Mouse (Mus musculus) MEL (cell line): ENCODE measurements around the gene Bin2. TPM values are rescaled to one million over a fixed set of nuclear protein-coding genes. Genes with fewer than 3 reads are reported as not detected.

Source experiments
- DNase-seq: peaks from one replicate; pipeline ENCODE4 v3.0.0; 2011; ENCODE audit warnings: low read depth, low spot score
- H3K27ac ChIP-seq: 2 replicates; pipeline ENCODE4 v1.5.1; 2012; ENCODE audit warnings: low read depth, mild to moderate bottlenecking, control low read depth, low read length, moderate library complexity; ENCODE audit not compliant: control insufficient read depth
- H3K27me3 ChIP-seq, 2 experiments: fragments of 150-350 bp in 1 of 2; sonication (generic) in 1 of 2; 2 replicates each; pipeline ENCODE4 v1.6.1; 2012; ENCODE audit warnings: low read length in 2 of 2, mild to moderate bottlenecking in 2 of 2, improper control_type of control experiment in 1 of 2, moderate library complexity in 1 of 2; ENCODE audit not compliant: insufficient read depth in 2 of 2, control insufficient read depth in 1 of 2
- H3K36me3 ChIP-seq, 2 experiments: 2 replicates each; pipeline ENCODE4 v1.6.1; 2012 to 2014; ENCODE audit warnings: low read length in 2 of 2, improper control_type of control experiment in 1 of 2, inconsistent platforms in 1 of 2, mild to moderate bottlenecking in 1 of 2; ENCODE audit not compliant: insufficient read depth in 2 of 2, control insufficient read depth in 1 of 2
- H3K4me1 ChIP-seq, 2 experiments: fragments of 150-350 bp in 1 of 2; sonication (generic) in 1 of 2; 2 replicates each; pipeline ENCODE4 v1.6.1; 2012; ENCODE audit warnings: low read length in 2 of 2, improper control_type of control experiment in 1 of 2, mild to moderate bottlenecking in 1 of 2; ENCODE audit not compliant: insufficient read depth in 2 of 2, control insufficient read depth in 1 of 2
- H3K4me3 ChIP-seq, 2 experiments: fragments of 150-350 bp in 1 of 2; sonication (generic) in 1 of 2; 2 replicates each; pipeline ENCODE4 v1.5.1; 2012; ENCODE audit warnings: low read depth in 2 of 2, low read length in 2 of 2, mild to moderate bottlenecking in 2 of 2, moderate library complexity in 2 of 2, control low read depth in 1 of 2, improper control_type of control experiment in 1 of 2; ENCODE audit not compliant: control insufficient read depth in 1 of 2, insufficient read depth in 1 of 2
- H3K79me2 ChIP-seq: 2 replicates; pipeline ENCODE4 v1.6.1; 2012; ENCODE audit warnings: mild to moderate bottlenecking, low read length, moderate library complexity; ENCODE audit not compliant: control insufficient read depth, poor library complexity, insufficient read depth
- H3K9ac ChIP-seq: 2 replicates; pipeline ENCODE4 v1.6.1; 2012; ENCODE audit warnings: low read depth, mild to moderate bottlenecking, control low read depth, low read length, moderate library complexity; ENCODE audit not compliant: control insufficient read depth, poor library complexity, severe bottlenecking
- H3K9me3 ChIP-seq: fragments of 150-350 bp; sonication (generic); replicated peaks from 2 replicates; pipeline ENCODE4 v1.6.1; 2012; ENCODE audit warnings: mild to moderate bottlenecking, low read length, improper control_type of control experiment, moderate library complexity; ENCODE audit not compliant: insufficient read depth
- CHD1 ChIP-seq: IDR thresholded peaks from 2 replicates; pipeline ENCODE4 v1.6.1; 2012; ENCODE audit warnings: low read depth, mild to moderate bottlenecking, inconsistent platforms, low read length, improper control_type of control experiment
- CTCF ChIP-seq, 3 experiments: IDR thresholded peaks in 2 of 3; conservative IDR thresholded peaks in 1 of 3; 2 replicates each; pipeline ENCODE4 v1.5.1; 2011 to 2012; ENCODE audit warnings: low read length in 3 of 3, low read depth in 2 of 3, mild to moderate bottlenecking in 2 of 3, improper control_type of control experiment in 1 of 3, inconsistent platforms in 1 of 3, mixed read lengths in 1 of 3, moderate library complexity in 1 of 3; ENCODE audit not compliant: control insufficient read depth in 1 of 3, insufficient read depth in 1 of 3, poor library complexity in 1 of 3, severe bottlenecking in 1 of 3
- E2F4 ChIP-seq: IDR thresholded peaks from 2 replicates; pipeline ENCODE4 v1.6.1; 2011; ENCODE audit warnings: low read depth, low read length, improper control_type of control experiment, borderline replicate concordance
- EP300 ChIP-seq, 2 experiments: IDR thresholded peaks; 2 replicates each; pipeline ENCODE4 v1.6.1; 2011; ENCODE audit warnings: improper control_type of control experiment in 2 of 2, low read length in 2 of 2, low read depth in 1 of 2, mild to moderate bottlenecking in 1 of 2
- ETS1 ChIP-seq: IDR thresholded peaks from 2 replicates; pipeline ENCODE4 v1.6.1; 2012; ENCODE audit warnings: low read depth, mild to moderate bottlenecking, inconsistent platforms, low read length, improper control_type of control experiment, moderate library complexity
- GATA1 ChIP-seq: IDR thresholded peaks from 2 replicates; pipeline ENCODE4 v1.6.1; 2011; ENCODE audit warnings: low read depth, low read length, improper control_type of control experiment
- MAFK ChIP-seq: IDR thresholded peaks from 2 replicates; pipeline ENCODE4 v1.6.1; 2011; ENCODE audit warnings: low read depth, mild to moderate bottlenecking, low read length, improper control_type of control experiment, borderline replicate concordance
- MAX ChIP-seq: IDR thresholded peaks from 2 replicates; pipeline ENCODE4 v1.6.1; 2011; ENCODE audit warnings: low read length, improper control_type of control experiment
- MAZ ChIP-seq: IDR thresholded peaks from 2 replicates; pipeline ENCODE4 v1.6.1; 2012; ENCODE audit warnings: low read depth, mild to moderate bottlenecking, inconsistent platforms, low read length, improper control_type of control experiment
- MEF2A ChIP-seq: IDR thresholded peaks from 2 replicates; pipeline ENCODE4 v1.6.1; 2014; ENCODE audit warnings: low read depth, mild to moderate bottlenecking, inconsistent platforms, low read length, improper control_type of control experiment; ENCODE audit not compliant: poor library complexity, insufficient replicate concordance, severe bottlenecking; ENCODE audit errors: extremely low read depth
- MYC ChIP-seq: IDR thresholded peaks from 2 replicates; pipeline ENCODE4 v1.6.1; 2011; ENCODE audit warnings: low read depth, mild to moderate bottlenecking, low read length, improper control_type of control experiment, moderate library complexity
- NELFE ChIP-seq: IDR thresholded peaks from 2 replicates; pipeline ENCODE4 v1.6.1; 2011; ENCODE audit warnings: low read depth, low read length, improper control_type of control experiment
- POLR2A ChIP-seq, 2 experiments: IDR thresholded peaks; 2 replicates each; pipeline ENCODE4 v1.6.1; 2011 to 2012; ENCODE audit warnings: low read length in 2 of 2, mild to moderate bottlenecking in 2 of 2, control low read depth in 1 of 2, improper control_type of control experiment in 1 of 2, low read depth in 1 of 2, moderate library complexity in 1 of 2; ENCODE audit not compliant: control insufficient read depth in 1 of 2, insufficient read depth in 1 of 2, poor library complexity in 1 of 2
- POLR2AphosphoS2 ChIP-seq: IDR thresholded peaks from 2 replicates; pipeline ENCODE4 v1.6.1; 2011; ENCODE audit warnings: low read length, improper control_type of control experiment
- POLR2AphosphoS5 ChIP-seq: IDR thresholded peaks from 2 replicates; pipeline ENCODE4 v1.6.1; 2012; ENCODE audit warnings: low read depth, borderline replicate concordance, mild to moderate bottlenecking, inconsistent platforms, low read length, moderate library complexity, mixed read lengths
- RAD21 ChIP-seq: IDR thresholded peaks from 2 replicates; pipeline ENCODE4 v1.6.1; 2011; ENCODE audit warnings: mild to moderate bottlenecking, low read depth, low read length, improper control_type of control experiment
- TAL1 ChIP-seq: IDR thresholded peaks from 2 replicates; pipeline ENCODE4 v1.6.1; 2012; ENCODE audit warnings: mild to moderate bottlenecking, inconsistent platforms, low read length, moderate library complexity, mixed read lengths
- TBP ChIP-seq: IDR thresholded peaks from 2 replicates; pipeline ENCODE4 v1.8.0; 2011; ENCODE audit warnings: low read depth, low read length, improper control_type of control experiment
- USF1 ChIP-seq: IDR thresholded peaks from 2 replicates; pipeline ENCODE4 v1.6.1; 2014; ENCODE audit warnings: low read depth, mild to moderate bottlenecking, inconsistent platforms, low read length, improper control_type of control experiment, moderate library complexity
- USF2 ChIP-seq, 2 experiments: IDR thresholded peaks; 2 replicates each; pipeline ENCODE4 v1.6.1; 2011 to 2012; ENCODE audit warnings: improper control_type of control experiment in 2 of 2, low read length in 2 of 2, borderline replicate concordance in 1 of 2, inconsistent platforms in 1 of 2, low read depth in 1 of 2, mild to moderate bottlenecking in 1 of 2; ENCODE audit not compliant: insufficient read depth in 1 of 2
- ZC3H11A ChIP-seq: IDR thresholded peaks from 2 replicates; pipeline ENCODE4 v1.6.1; 2012; ENCODE audit warnings: low read depth, mild to moderate bottlenecking, inconsistent platforms, low read length, improper control_type of control experiment
- ZKSCAN1 ChIP-seq: IDR thresholded peaks from 2 replicates; pipeline ENCODE4 v1.6.1; 2012; ENCODE audit warnings: low read depth, mild to moderate bottlenecking, inconsistent platforms, low read length, improper control_type of control experiment, moderate library complexity
- ZMIZ1 ChIP-seq: IDR thresholded peaks from 2 replicates; pipeline ENCODE4 v1.6.1; 2012; ENCODE audit warnings: low read depth, mild to moderate bottlenecking, inconsistent platforms, low read length, improper control_type of control experiment, moderate library complexity
- polyA plus RNA-seq, 2 experiments: library from polyadenylated mRNA; stranded (reverse) in 1 of 2; unstranded in 1 of 2; fragments of >175 nt in 1 of 2; fragments of >200 nt in 1 of 2; gene quantifications; 2 replicates each; pipeline versions ENCODE4 v1.2.1 to v1.2.4; 2012; ENCODE audit warnings: low replicate concordance in 2 of 2, low read depth in 1 of 2; ENCODE audit not compliant: insufficient read length in 2 of 2, insufficient read depth in 1 of 2, missing spikeins in 1 of 2
- total RNA-seq: library from RNA; depleted of rRNA; stranded (reverse); fragments of 300-350 nt; gene quantifications from 2 replicates; pipeline ENCODE4 v1.2.3, GENCODE M21; 2012

The Bin2 gene
- total and polyA plus RNA-seq, 3 experiments = 79.9 to 128 (median 106) TPM

DNA sequence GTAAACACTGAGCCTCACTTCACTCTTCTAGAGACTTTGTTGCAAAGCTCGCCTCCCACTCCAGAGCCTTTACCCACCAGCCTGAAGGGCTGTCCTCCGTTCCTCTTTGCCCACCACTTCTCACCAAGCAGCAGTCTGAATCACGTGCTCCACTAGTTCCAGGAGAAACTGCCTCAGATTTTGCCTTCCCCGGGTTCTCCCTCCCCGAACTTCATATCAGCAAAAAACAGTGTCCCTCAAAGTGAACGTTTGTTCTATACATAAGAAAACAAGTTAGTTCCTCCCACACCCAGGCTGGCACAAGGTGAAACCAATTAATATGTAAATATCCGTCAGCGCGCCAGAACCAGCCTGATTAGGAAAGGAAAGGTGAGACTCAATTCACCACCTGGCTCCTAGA, 34.1 kb downstream of the Bin2 start (continued):
- TF ChIP-seq MAZ (no peak), POLR2AphosphoS2 (no peak), MAFK (no peak), TBP (no peak), MAX (peak; percentile 66), RAD21 (no peak), TAL1 (0 out of 2 replicates have a peak, but pooled peaks have one; percentile 7), CTCF (IDR thresholded peaks at IDR 0.05 in 2 of 3, conservative IDR thresholded peaks at IDR 0.05 in 1 of 3; ENCODE audit: control insufficient read depth in 1 of 3, insufficient read depth in 1 of 3, low read depth in 2 of 3, low read length in 3 of 3, poor library complexity in 1 of 3, severe bottlenecking in 1 of 3) (no peak), USF1 (peak; percentile 89), CHD1 (no peak), POLR2AphosphoS5 (no peak), MEF2A (no peak), MYC (no peak), GATA1 (no peak), EP300 (IDR thresholded peaks at IDR 0.05; ENCODE audit: low read depth in 1 of 2, low read length in 2 of 2) (peak in 1 of 2 experiments; percentile 46; a peak in 3 of 4 replicates), USF2 (IDR thresholded peaks at IDR 0.05; ENCODE audit: borderline replicate concordance in 1 of 2, insufficient read depth in 1 of 2, low read depth in 1 of 2, low read length in 2 of 2) (0 out of 4 replicates have a peak, but pooled peaks of 1 of the 2 experiments have one; percentile 29), E2F4 (no peak), POLR2A (IDR thresholded peaks at IDR 0.05; ENCODE audit: control insufficient read depth in 1 of 2, insufficient read depth in 1 of 2, low read depth in 1 of 2, low read length in 2 of 2, poor library complexity in 1 of 2) (no peak), ZMIZ1 (no peak)

DNA sequence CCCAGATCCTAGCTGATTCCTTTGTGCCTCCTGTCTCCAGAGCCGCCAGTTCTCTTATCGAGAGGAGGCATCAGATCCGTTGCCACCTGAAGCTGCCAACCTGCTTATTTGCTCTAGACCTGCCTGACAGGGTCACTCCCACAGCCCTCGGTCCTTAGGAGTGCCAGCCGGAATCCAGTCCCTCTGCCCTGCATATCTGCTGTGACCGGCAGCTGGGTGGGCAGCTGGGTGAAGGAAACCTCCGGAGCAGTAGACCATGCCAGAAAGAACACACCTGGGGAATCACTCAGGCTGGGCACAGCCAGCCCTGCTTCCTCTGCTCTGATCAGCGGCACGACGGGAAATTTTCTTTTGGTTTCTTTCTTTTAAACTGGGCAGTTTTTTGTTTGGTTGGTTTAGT, 36.0 kb downstream of the Bin2 start:
- peaks cover 4 to 35% of the 10 kb centered on the region in 2 experiments for H3K4me1 ChIP-seq
- no peaks in the 10 kb centered on the region for H3K9me3 ChIP-seq
- no peak overlapping the region for H3K9ac ChIP-seq
- TF ChIP-seq MEF2A (no peak), ZC3H11A (no peak), NELFE (no peak), POLR2AphosphoS5 (no peak), ZKSCAN1 (no peak), ETS1 (no peak)
- no peak for DNase-seq
- H3K79me2 ChIP-seq = no peaks in the 10 kb centered on the region; the same call in 1 of the 2 replicates
- H3K27ac ChIP-seq = no peak overlapping the region
- H3K36me3 ChIP-seq = peaks cover 0 to 13% of the 10 kb centered on the region in 2 experiments; a peak in 2 of 4 replicates
- H3K27me3 ChIP-seq = 0 out of 4 replicates have a peak, but pooled peaks cover 0 to 2% of the 10 kb centered on the region in 2 experiments
- H3K4me3 ChIP-seq = no peak overlapping the region
